Comparison of ENCODE assay signal across 22 mouse cellular contexts in the genomic region with DNA sequence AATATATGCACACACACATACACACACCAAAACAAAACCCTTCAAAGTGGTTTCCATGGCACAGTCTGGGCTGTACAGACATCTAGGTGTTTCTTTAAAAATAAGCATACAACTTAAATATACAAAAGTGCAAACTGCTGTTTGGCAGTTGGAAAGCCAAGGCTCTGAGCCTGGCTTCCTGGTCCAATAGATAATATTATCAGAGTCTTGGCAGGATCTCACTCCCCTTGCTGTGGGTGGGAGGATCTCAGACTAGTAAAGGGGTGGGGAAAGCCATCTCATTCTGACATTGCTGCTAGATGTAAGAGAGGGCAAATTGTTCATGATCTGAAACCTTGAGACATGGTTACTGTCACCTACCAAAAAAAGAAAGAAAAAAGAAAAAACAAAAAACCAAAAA. TPM values are rescaled to one million over a fixed set of nuclear protein-coding genes. Genes with fewer than 3 reads are reported as not detected.
DNase-seq lines count a peak whose midpoint lies in the region; ATAC-seq and TF ChIP-seq lines count a peak whose summit lies in the region.
"Had no signal": no experiment of that assay in that cellular context is flagged by ENCODE, and none has a peak within 500 bp of the region (broad histone marks: within the 10 kb centered on the region; RNA-seq: fewer than 3 reads in every experiment).

No protein-coding gene starts in this region.

- no peak overlapping the region for H3K27ac ChIP-seq in heart, embryonic 15.5 days
- peak overlapping the region; percentile 100 for H3K27ac ChIP-seq in MEL (ENCODE audit: control insufficient read depth, low read depth, low read length)
- H3K27ac ChIP-seq in liver, postnatal 0 days (ENCODE audit: low read depth): peak overlapping the region; percentile 96
- no peak overlapping the region for H3K27ac ChIP-seq in kidney, adult 2 months (ENCODE audit: insufficient read depth, low read depth, low read length)
- H3K27ac ChIP-seq in thymus, adult 2 months (ENCODE audit: control insufficient read depth, insufficient read depth, low read length): no peak overlapping the region
- H3K27ac ChIP-seq: forebrain, embryonic 12.5 days; gastrocnemius, adult 2 months; midbrain, embryonic 12.5 days had no signal

- DNase-seq in heart, adult 11 months: no peak
- peak; percentile 94 for DNase-seq in MEL (ENCODE audit: low read depth, low spot score)
- DNase-seq in liver, postnatal 0 days: peak; percentile 51
- no peak for DNase-seq in cerebellum, adult 11-12 months
- DNase-seq in kidney, adult 2 months: no peak
- DNase-seq in thymus, adult 2 months: no peak
- DNase-seq: cerebellum, adult 9-11 months; gastrocnemius, adult 2 months; heart, postnatal 14 days; lung, adult 2 months; thymus, adult 18-20 months had no signal

- H3K79me2 ChIP-seq in MEL (ENCODE audit: control insufficient read depth, insufficient read depth, low read length, poor library complexity): no peaks in the 10 kb centered on the region; the same call in 1 of the 2 replicates

- no peak overlapping the region for H3K4me2 ChIP-seq in heart, embryonic 15.5 days
- H3K4me2 ChIP-seq in liver, postnatal 0 days (ENCODE audit: low read depth, low read length): peak overlapping the region; percentile 38; the same call in 1 of the 2 replicates
- H3K4me2 ChIP-seq: forebrain, embryonic 12.5 days; midbrain, embryonic 12.5 days had no signal

- TF ChIP-seq CTCF in MEL (IDR thresholded peaks at IDR 0.05 in 2 of 3, conservative IDR thresholded peaks at IDR 0.05 in 1 of 3; ENCODE audit: control insufficient read depth in 1 of 3, insufficient read depth in 1 of 3, low read depth in 2 of 3, low read length in 3 of 3, poor library complexity in 1 of 3, severe bottlenecking in 1 of 3): no peak
- TF ChIP-seq CTCF in liver, postnatal 0 days (IDR thresholded peaks at IDR 0.05; ENCODE audit: low read depth): no peak
- no peak for TF ChIP-seq CTCF in kidney, adult 2 months (conservative IDR thresholded peaks at IDR 0.05; ENCODE audit: insufficient read depth, insufficient read length, low read depth, low read length)
- TF ChIP-seq CTCF in thymus, adult 2 months (IDR thresholded peaks at IDR 0.05; ENCODE audit: borderline replicate concordance, control insufficient read depth, extremely low read depth, insufficient read depth, low read length, poor library complexity): no peak

- ATAC-seq in heart, embryonic 15.5 days (replicated peaks; ENCODE audit: insufficient number of reproducible peaks, insufficient read depth, low FRiP score, low read depth): 0 out of 2 replicates have a peak, but pooled peaks have one; percentile 50
- ATAC-seq in liver, postnatal 0 days: peak; percentile 91

- H3K36me3 ChIP-seq in heart, embryonic 15.5 days: no peaks in the 10 kb centered on the region
- peaks cover 0 to 31% of the 10 kb centered on the region in 2 experiments; a peak in 2 of 4 replicates for H3K36me3 ChIP-seq in MEL (ENCODE audit: control insufficient read depth in 1 of 2, insufficient read depth in 2 of 2, low read length in 2 of 2)
- peaks cover 7% of the 10 kb centered on the region for H3K36me3 ChIP-seq in erythroblast, embryonic 14.5 days (ENCODE audit: control insufficient read depth)
- no peaks in the 10 kb centered on the region for H3K36me3 ChIP-seq in liver, postnatal 0 days (replicated peaks; ENCODE audit: insufficient read depth, low read length)
- H3K36me3 ChIP-seq in kidney, adult 2 months (ENCODE audit: control insufficient read depth, insufficient read depth, low read length): no peaks in the 10 kb centered on the region
- no peaks in the 10 kb centered on the region for H3K36me3 ChIP-seq in thymus, adult 2 months (ENCODE audit: control insufficient read depth, insufficient read depth, low read length)
- H3K36me3 ChIP-seq: forebrain, embryonic 12.5 days; midbrain, embryonic 12.5 days had no signal

- H3K4me1 ChIP-seq in heart, embryonic 15.5 days (replicated peaks): peaks cover 3% of the 10 kb centered on the region; the same call in 1 of the 2 replicates
- peaks cover 18 to 28% of the 10 kb centered on the region in 2 experiments for H3K4me1 ChIP-seq in MEL (ENCODE audit: control insufficient read depth in 1 of 2, insufficient read depth in 2 of 2, low read length in 2 of 2)
- H3K4me1 ChIP-seq in erythroblast, embryonic 14.5 days (ENCODE audit: control insufficient read depth): peaks cover 94% of the 10 kb centered on the region
- H3K4me1 ChIP-seq in liver, postnatal 0 days (ENCODE audit: insufficient read depth): peaks cover 6% of the 10 kb centered on the region
- no peaks in the 10 kb centered on the region for H3K4me1 ChIP-seq in kidney, adult 2 months (ENCODE audit: control insufficient read depth, insufficient read depth, low read length)
- H3K4me1 ChIP-seq in thymus, adult 2 months (replicated peaks; ENCODE audit: control insufficient read depth, insufficient read depth, low read length): no peaks in the 10 kb centered on the region
- H3K4me1 ChIP-seq: forebrain, embryonic 12.5 days; midbrain, embryonic 12.5 days had no signal

- no peaks in the 10 kb centered on the region for H3K9me3 ChIP-seq in heart, embryonic 15.5 days (replicated peaks)
- H3K9me3 ChIP-seq in MEL (replicated peaks; ENCODE audit: insufficient read depth, low read length): no peaks in the 10 kb centered on the region
- H3K9me3 ChIP-seq in erythroblast, embryonic 14.5 days (ENCODE audit: control insufficient read depth, low read length): no peaks in the 10 kb centered on the region
- no peaks in the 10 kb centered on the region for H3K9me3 ChIP-seq in liver, postnatal 0 days (ENCODE audit: low read length)
- H3K9me3 ChIP-seq: forebrain, embryonic 12.5 days; midbrain, embryonic 12.5 days had no signal

- H3K4me3 ChIP-seq in heart, embryonic 15.5 days: no peak overlapping the region
- peak overlapping the region in 1 of 2 experiments; percentile 8; a peak in 1 of 4 replicates for H3K4me3 ChIP-seq in MEL (ENCODE audit: control insufficient read depth in 1 of 2, insufficient read depth in 1 of 2, low read depth in 2 of 2, low read length in 2 of 2)
- H3K4me3 ChIP-seq in erythroblast, embryonic 14.5 days (replicated peaks): peak overlapping the region; percentile 53
- H3K4me3 ChIP-seq in liver, postnatal 0 days (ENCODE audit: low read depth, low read length): no peak overlapping the region
- no peak overlapping the region for H3K4me3 ChIP-seq in kidney, adult 2 months (ENCODE audit: insufficient read depth, low read depth, low read length)
- H3K4me3 ChIP-seq in thymus, adult 2 months (ENCODE audit: control insufficient read depth, insufficient read depth, low read length): no peak overlapping the region
- H3K4me3 ChIP-seq: forebrain, embryonic 12.5 days; gastrocnemius, adult 2 months; midbrain, embryonic 12.5 days had no signal

- peak in 1 of 2 experiments; percentile 42; a peak in 1 of 4 replicates for TF ChIP-seq POLR2A in MEL (IDR thresholded peaks at IDR 0.05; ENCODE audit: control insufficient read depth in 1 of 2, insufficient read depth in 1 of 2, low read depth in 1 of 2, low read length in 2 of 2, poor library complexity in 1 of 2)
- TF ChIP-seq POLR2A in kidney, adult 2 months (IDR thresholded peaks at IDR 0.05; ENCODE audit: low read depth, low read length): no peak
- TF ChIP-seq POLR2A in thymus, adult 2 months (IDR thresholded peaks at IDR 0.05; ENCODE audit: control insufficient read depth, extremely low read depth, insufficient read depth, low read length, poor library complexity): no peak

- TF ChIP-seq RAD21 in MEL (IDR thresholded peaks at IDR 0.05; ENCODE audit: low read depth, low read length): no peak

- no peaks in the 10 kb centered on the region for H3K27me3 ChIP-seq in heart, embryonic 15.5 days
- no peaks in the 10 kb centered on the region for H3K27me3 ChIP-seq in MEL (ENCODE audit: control insufficient read depth in 1 of 2, insufficient read depth in 2 of 2, low read length in 2 of 2)
- no peaks in the 10 kb centered on the region for H3K27me3 ChIP-seq in erythroblast, embryonic 14.5 days (ENCODE audit: control insufficient read depth)
- no peaks in the 10 kb centered on the region for H3K27me3 ChIP-seq in liver, postnatal 0 days (ENCODE audit: insufficient read depth, low read length)
- H3K27me3 ChIP-seq in kidney, adult 2 months (replicated peaks; ENCODE audit: control insufficient read depth, insufficient read depth, low read length): no peaks in the 10 kb centered on the region
- no peaks in the 10 kb centered on the region for H3K27me3 ChIP-seq in thymus, adult 2 months (ENCODE audit: control insufficient read depth, insufficient read depth, low read length)
- H3K27me3 ChIP-seq: forebrain, embryonic 12.5 days; midbrain, embryonic 12.5 days had no signal

- no peak overlapping the region for H3K9ac ChIP-seq in heart, embryonic 15.5 days
- H3K9ac ChIP-seq in MEL (ENCODE audit: control insufficient read depth, low read depth, low read length, poor library complexity, severe bottlenecking): peak overlapping the region; percentile 56
- peak overlapping the region; percentile 50 for H3K9ac ChIP-seq in liver, postnatal 0 days (replicated peaks)
- H3K9ac ChIP-seq: forebrain, embryonic 12.5 days; midbrain, embryonic 12.5 days had no signal

- TF ChIP-seq EP300 in MEL (IDR thresholded peaks at IDR 0.05; ENCODE audit: low read depth in 1 of 2, low read length in 2 of 2): peak; percentile 93 to 95
- peak; percentile 100 for TF ChIP-seq EP300 in liver, postnatal 0 days (IDR thresholded peaks at IDR 0.05; ENCODE audit: low read depth)

RNA-seq across cellular contexts. Expression of a gene that starts 15.4 kb away (rescaled TPM):
- not detected in 2 replicates for polyA plus RNA-seq in heart, embryonic 15.5 days (2015; fragmentation: Nextera tagmentation; extraction: Ambion mirVana)
- not detected in 2 replicates for total RNA-seq in MEL (2012; rRNA removed)
- polyA plus RNA-seq in MEL (2012; ENCODE audit: insufficient read depth in 1 of 2, insufficient read length in 2 of 2, low read depth in 1 of 2, low replicate concordance in 2 of 2, missing spikeins in 1 of 2): not detected
- not detected in 2 replicates for polyA plus RNA-seq in erythroblast, embryonic 14.5 days (2012)
- polyA plus RNA-seq in liver, postnatal 0 days (2015; fragmentation: Nextera tagmentation; extraction: Ambion mirVana): not detected in 2 replicates
- polyA plus RNA-seq in kidney, adult 2 months (2012; rRNA removed): not detected in 2 replicates
- polyA plus RNA-seq in thymus, adult 2 months (2012; rRNA removed): not detected in 2 replicates
- total RNA-seq: gastrocnemius, adult 2 months; heart, postnatal 14 days; layer of hippocampus, adult 18-20 months; left cerebral cortex, postnatal 10 days had no signal
- polyA plus RNA-seq: C2C12; embryonic facial prominence, embryonic 11.5 days; forebrain, embryonic 12.5 days; intestine, embryonic 14.5 days; lung, adult 2 months; midbrain, embryonic 12.5 days; neural tube, embryonic 11.5 days; small intestine, adult 2 months had no signal

RNA-seq across cellular contexts. Expression of a gene that starts 17.7 kb away (rescaled TPM):
- 765 and 1,617 TPM in 2 replicates for polyA plus RNA-seq in heart, embryonic 15.5 days (2015; fragmentation: Nextera tagmentation; extraction: Ambion mirVana)
- not detected in 2 replicates for total RNA-seq in MEL (2012; rRNA removed)
- polyA plus RNA-seq in MEL (2012; ENCODE audit: insufficient read depth in 1 of 2, insufficient read length in 2 of 2, low read depth in 1 of 2, low replicate concordance in 2 of 2, missing spikeins in 1 of 2): under 1 TPM in 1 of 2 experiments, not detected in 1; 0.11 TPM
- polyA plus RNA-seq in erythroblast, embryonic 14.5 days (2012): 85.0 and 543 TPM in 2 replicates
- polyA plus RNA-seq in liver, postnatal 0 days (2015; fragmentation: Nextera tagmentation; extraction: Ambion mirVana): 5.5 and 5.6 TPM in 2 replicates
- not detected in 2 replicates for polyA plus RNA-seq in kidney, adult 2 months (2012; rRNA removed)
- 1.1 and 1.4 TPM in 2 replicates for polyA plus RNA-seq in thymus, adult 2 months (2012; rRNA removed)
- total RNA-seq: gastrocnemius, adult 2 months; heart, postnatal 14 days; layer of hippocampus, adult 18-20 months; left cerebral cortex, postnatal 10 days had no signal
- polyA plus RNA-seq: C2C12; small intestine, adult 2 months had no signal

RNA-seq across cellular contexts. Expression of a gene that starts 23.6 kb away (rescaled TPM):
- not detected in 2 replicates for polyA plus RNA-seq in heart, embryonic 15.5 days (2015; fragmentation: Nextera tagmentation; extraction: Ambion mirVana)
- total RNA-seq in MEL (2012; rRNA removed): not detected in 2 replicates
- not detected for polyA plus RNA-seq in MEL (2012; ENCODE audit: insufficient read depth in 1 of 2, insufficient read length in 2 of 2, low read depth in 1 of 2, low replicate concordance in 2 of 2, missing spikeins in 1 of 2)
- polyA plus RNA-seq in erythroblast, embryonic 14.5 days (2012): not detected in 2 replicates
- polyA plus RNA-seq in liver, postnatal 0 days (2015; fragmentation: Nextera tagmentation; extraction: Ambion mirVana): not detected in 2 replicates
- not detected in 2 replicates for polyA plus RNA-seq in kidney, adult 2 months (2012; rRNA removed)
- not detected in 2 replicates for polyA plus RNA-seq in thymus, adult 2 months (2012; rRNA removed)
- total RNA-seq: gastrocnemius, adult 2 months; heart, postnatal 14 days; layer of hippocampus, adult 18-20 months; left cerebral cortex, postnatal 10 days had no signal
- polyA plus RNA-seq: C2C12; embryonic facial prominence, embryonic 11.5 days; forebrain, embryonic 12.5 days; intestine, embryonic 14.5 days; lung, adult 2 months; midbrain, embryonic 12.5 days; neural tube, embryonic 11.5 days; small intestine, adult 2 months had no signal

RNA-seq across cellular contexts. Expression of a gene that starts 27.7 kb away (rescaled TPM):
- 7.6 and 12.8 TPM in 2 replicates for polyA plus RNA-seq in heart, embryonic 15.5 days (2015; fragmentation: Nextera tagmentation; extraction: Ambion mirVana)
- not detected in 2 replicates for total RNA-seq in MEL (2012; rRNA removed)
- polyA plus RNA-seq in MEL (2012; ENCODE audit: insufficient read depth in 1 of 2, insufficient read length in 2 of 2, low read depth in 1 of 2, low replicate concordance in 2 of 2, missing spikeins in 1 of 2): under 1 TPM in 1 of 2 experiments, not detected in 1; 0.15 TPM
- 4.0 and 4.3 TPM in 2 replicates for polyA plus RNA-seq in erythroblast, embryonic 14.5 days (2012)
- 1.8 and 2.5 TPM in 2 replicates for polyA plus RNA-seq in liver, postnatal 0 days (2015; fragmentation: Nextera tagmentation; extraction: Ambion mirVana)
- polyA plus RNA-seq in kidney, adult 2 months (2012; rRNA removed): not detected in 2 replicates
- polyA plus RNA-seq in thymus, adult 2 months (2012; rRNA removed): 0.66 and 0.77 TPM in 2 replicates
- total RNA-seq: gastrocnemius, adult 2 months; heart, postnatal 14 days; layer of hippocampus, adult 18-20 months; left cerebral cortex, postnatal 10 days had no signal
- polyA plus RNA-seq: C2C12; lung, adult 2 months; small intestine, adult 2 months had no signal

RNA-seq across cellular contexts. Expression of a gene that starts 30.3 kb away (rescaled TPM):
- not detected in 2 replicates for polyA plus RNA-seq in heart, embryonic 15.5 days (2015; fragmentation: Nextera tagmentation; extraction: Ambion mirVana)
- total RNA-seq in MEL (2012; rRNA removed): not detected in 2 replicates
- not detected for polyA plus RNA-seq in MEL (2012; ENCODE audit: insufficient read depth in 1 of 2, insufficient read length in 2 of 2, low read depth in 1 of 2, low replicate concordance in 2 of 2, missing spikeins in 1 of 2)
- polyA plus RNA-seq in erythroblast, embryonic 14.5 days (2012): 0.10 TPM in 1 of 2 replicates, not detected in the other
- polyA plus RNA-seq in liver, postnatal 0 days (2015; fragmentation: Nextera tagmentation; extraction: Ambion mirVana): not detected in 2 replicates
- polyA plus RNA-seq in kidney, adult 2 months (2012; rRNA removed): not detected in 2 replicates
- polyA plus RNA-seq in thymus, adult 2 months (2012; rRNA removed): not detected in 2 replicates
- total RNA-seq: gastrocnemius, adult 2 months; heart, postnatal 14 days; layer of hippocampus, adult 18-20 months; left cerebral cortex, postnatal 10 days had no signal
- polyA plus RNA-seq: C2C12; embryonic facial prominence, embryonic 11.5 days; intestine, embryonic 14.5 days; lung, adult 2 months; midbrain, embryonic 12.5 days; neural tube, embryonic 11.5 days; small intestine, adult 2 months had no signal

Comparison
In these comparisons a context has a peak if more than half of its experiments do, and no peak if none do; other contexts are left out.
1. H3K27ac ChIP-seq: peak in MEL (single experiment) and liver, postnatal 0 days (single experiment); none in heart, embryonic 15.5 days (single experiment), kidney, adult 2 months (single experiment) and thymus, adult 2 months (single experiment).
2. DNase-seq: peak in MEL (single experiment) and liver, postnatal 0 days (single experiment); none in heart, adult 11 months (single experiment), cerebellum, adult 11-12 months (single experiment), kidney, adult 2 months (single experiment) and thymus, adult 2 months (single experiment).
3. RNA of a gene that starts 17.7 kb away (polyA plus RNA-seq): 765 to 1,617 TPM in heart, embryonic 15.5 days and 85.0 to 543 TPM in erythroblast, embryonic 14.5 days; 5.5 to 5.6 TPM in liver, postnatal 0 days, 1.1 to 1.4 TPM in thymus, adult 2 months, 0.11 TPM in MEL and not detected in kidney, adult 2 months; every median in the first group is over 10 times any median in the second.